In genomic region chr13:102537424-102538242, GRCm38 (mm10) we compare ENCODE assay signal across 8 mouse cellular contexts.
A peak's percentile ranks its signal among the peaks of the same experiment; 100 is the strongest.
DNase-seq lines count a peak whose midpoint lies in the region; ATAC-seq and TF ChIP-seq lines count a peak whose summit lies in the region.

No protein-coding gene starts in this region.

- H3K9me3 ChIP-seq in heart, embryonic 14.5 days (ENCODE audit: control insufficient read depth, low read length) = no peaks in the 10 kb centered on the region
- H3K9me3 ChIP-seq in forebrain, embryonic 16.5 days (ENCODE audit: control insufficient read depth, low read length) = no peaks in the 10 kb centered on the region
- H3K9me3 ChIP-seq in midbrain, embryonic 16.5 days (replicated peaks; ENCODE audit: control insufficient read depth, low read length, poor library complexity, severe bottlenecking) = no peaks in the 10 kb centered on the region

- TF ChIP-seq EP300 in heart, adult 2 months (IDR thresholded peaks at IDR 0.05; ENCODE audit: insufficient read depth, low read depth, low read length) = no peak

- no peak for TF ChIP-seq POLR2A in heart, adult 2 months (IDR thresholded peaks at IDR 0.05; ENCODE audit: insufficient read depth, low read depth, low read length)

- 0 out of 2 replicates have a peak overlapping the region, but pooled peaks have one; percentile 10 for H3K9ac ChIP-seq in heart, embryonic 14.5 days (ENCODE audit: low read length)
- no peak overlapping the region for H3K9ac ChIP-seq in heart, adult 2 months (ENCODE audit: low read depth, low read length)
- H3K9ac ChIP-seq in forebrain, embryonic 16.5 days (replicated peaks; ENCODE audit: low read depth, low read length) = no peak overlapping the region
- H3K9ac ChIP-seq in midbrain, embryonic 16.5 days (ENCODE audit: low read depth, low read length) = no peak overlapping the region

- no peak for TF ChIP-seq CTCF in heart, adult 2 months (IDR thresholded peaks at IDR 0.05)

- H3K27ac ChIP-seq in heart, embryonic 14.5 days (replicated peaks in 1 of 2; ENCODE audit: control insufficient read depth in 1 of 2, insufficient read depth in 1 of 2, low read depth in 2 of 2, low read length in 2 of 2) = no peak overlapping the region
- H3K27ac ChIP-seq in heart, adult 2 months = no peak overlapping the region
- H3K27ac ChIP-seq in forebrain, embryonic 16.5 days (ENCODE audit: low read length) = no peak overlapping the region
- H3K27ac ChIP-seq in midbrain, embryonic 16.5 days (ENCODE audit: low read length) = no peak overlapping the region

- H3K4me2 ChIP-seq in heart, embryonic 14.5 days (ENCODE audit: low read length) = peak overlapping the region; percentile 54
- peak overlapping the region; percentile 52 for H3K4me2 ChIP-seq in forebrain, embryonic 16.5 days (ENCODE audit: low read length)
- H3K4me2 ChIP-seq in midbrain, embryonic 16.5 days (ENCODE audit: low read length) = peak overlapping the region; percentile 43

- WGBS in heart, embryonic 14.5 days = 50% methylated on average over 19 of the region's 19 CpGs
- 40% methylated on average over 19 of the region's 19 CpGs for WGBS in heart, adult 2 months
- WGBS in forebrain, embryonic 16.5 days = 27% methylated on average over 19 of the region's 19 CpGs
- WGBS in midbrain, embryonic 16.5 days = 51% methylated on average over 19 of the region's 19 CpGs

- no peaks in the 10 kb centered on the region for H3K79me2 ChIP-seq in heart, adult 2 months (replicated peaks; ENCODE audit: control insufficient read depth, insufficient read depth, low read length)

- no peak for DNase-seq in heart, adult 2 months
- peak; percentile 9 for DNase-seq in R1 (ENCODE audit: low read depth, low spot score)
- peak; percentile 70 for DNase-seq in kidney, postnatal 10 days
- DNase-seq in cerebellum, adult 18-20 months = no peak
- DNase-seq in cerebellum, postnatal 14 days = no peak

- no peaks in the 10 kb centered on the region for H3K36me3 ChIP-seq in heart, embryonic 14.5 days (ENCODE audit: control insufficient read depth, insufficient read depth, low read length)
- no peaks in the 10 kb centered on the region for H3K36me3 ChIP-seq in heart, adult 2 months (ENCODE audit: control insufficient read depth, insufficient read depth, low read length)
- no peaks in the 10 kb centered on the region for H3K36me3 ChIP-seq in forebrain, embryonic 16.5 days (ENCODE audit: control insufficient read depth, insufficient read depth)
- no peaks in the 10 kb centered on the region for H3K36me3 ChIP-seq in midbrain, embryonic 16.5 days (ENCODE audit: control insufficient read depth, insufficient read depth, low read length)

- no peaks in the 10 kb centered on the region for H3K27me3 ChIP-seq in heart, embryonic 14.5 days (ENCODE audit: control insufficient read depth, insufficient read depth, low read length)
- H3K27me3 ChIP-seq in heart, adult 2 months (ENCODE audit: control insufficient read depth, insufficient read depth, low read length) = no peaks in the 10 kb centered on the region
- H3K27me3 ChIP-seq in forebrain, embryonic 16.5 days (replicated peaks; ENCODE audit: control insufficient read depth, insufficient read depth, low read length) = 0 out of 2 replicates have a peak, but pooled peaks cover 2% of the 10 kb centered on the region
- no peaks in the 10 kb centered on the region for H3K27me3 ChIP-seq in midbrain, embryonic 16.5 days (ENCODE audit: control insufficient read depth, insufficient read depth, low read depth, low read length)

- no peak for ATAC-seq in heart, embryonic 14.5 days (ENCODE audit: insufficient number of reproducible peaks, insufficient read depth, low FRiP score, low read depth)
- ATAC-seq in forebrain, embryonic 16.5 days = peak; percentile 29; the same call in 1 of the 2 replicates
- ATAC-seq in midbrain, embryonic 16.5 days = no peak

- no peak overlapping the region for H3K4me3 ChIP-seq in heart, embryonic 14.5 days (ENCODE audit: control insufficient read depth in 1 of 2, insufficient read depth in 1 of 2, low read depth in 1 of 2, low read length in 2 of 2)
- no peak overlapping the region for H3K4me3 ChIP-seq in heart, adult 2 months
- H3K4me3 ChIP-seq in forebrain, embryonic 16.5 days (replicated peaks; ENCODE audit: low read length) = peak overlapping the region; percentile 23
- no peak overlapping the region for H3K4me3 ChIP-seq in midbrain, embryonic 16.5 days (ENCODE audit: low read depth, low read length)

- peaks cover 3% of the 10 kb centered on the region in 2 experiments; a peak in 2 of 4 replicates for H3K4me1 ChIP-seq in heart, embryonic 14.5 days (ENCODE audit: control insufficient read depth in 2 of 2, insufficient read depth in 2 of 2, low read length in 2 of 2)
- H3K4me1 ChIP-seq in heart, adult 2 months (ENCODE audit: control insufficient read depth, insufficient read depth, low read length) = no peaks in the 10 kb centered on the region; the same call in 1 of the 2 replicates
- H3K4me1 ChIP-seq in forebrain, embryonic 16.5 days (replicated peaks; ENCODE audit: control insufficient read depth, insufficient read depth, low read length) = peaks cover 20% of the 10 kb centered on the region
- peaks cover 6% of the 10 kb centered on the region; the same call in 1 of the 2 replicates for H3K4me1 ChIP-seq in midbrain, embryonic 16.5 days (ENCODE audit: control insufficient read depth, insufficient read depth, low read length)

- intact Hi-C loops in heart, adult 2 months (cut with DNase I) = no loop called here

Comparison
In these comparisons a context has a peak if more than half of its experiments do, and no peak if none do; other contexts are left out.
1. DNase-seq: peak in R1 (single experiment) and kidney, postnatal 10 days (single experiment); none in heart, adult 2 months (0 of 2), cerebellum, adult 18-20 months (0 of 2) and cerebellum, postnatal 14 days (0 of 2).
2. Peak in every context shown above with its lines, with median percentiles within 50 percentile points of each other: H3K4me2 ChIP-seq.